Mouse (Mus musculus): ENCODE data around the gene Tas1r3.

GRCm38 (mm10) chr4:155833234-155833633 lies 29.9 kb downstream of the Tas1r3 start:
- TF ChIP-seq POLR2A (IDR thresholded peaks at IDR 0.05; ENCODE audit: borderline replicate concordance, insufficient read depth, low read length): no peak
- no peak for TF ChIP-seq CTCF (IDR thresholded peaks at IDR 0.05; ENCODE audit: borderline replicate concordance, insufficient read depth, low read depth, low read length)

All from cerebellum, adult 2 months (tissue).